26 mouse cellular contexts compared by ENCODE assay signal in genomic region chr3:104732907-104733306, GRCm38 (mm10). TPM values are rescaled to one million over a fixed set of nuclear protein-coding genes. Genes with fewer than 3 reads are reported as not detected.
"Had no signal": no experiment of that assay in that cellular context is flagged by ENCODE, and none has a peak within 500 bp of the region (broad histone marks: within the 10 kb centered on the region; RNA-seq: fewer than 3 reads in every experiment).

No protein-coding gene starts in this region.

- H3K4me2 ChIP-seq: heart, embryonic 12.5 days; hindbrain, embryonic 12.5 days; hindbrain, embryonic 14.5 days; intestine, embryonic 15.5 days; limb, embryonic 12.5 days; liver, embryonic 11.5 days; liver, embryonic 13.5 days; liver, embryonic 15.5 days had no signal

- H3K4me1 ChIP-seq: heart, embryonic 10.5 days; heart, embryonic 12.5 days; hindbrain, embryonic 10.5 days; hindbrain, embryonic 12.5 days; intestine, embryonic 15.5 days; liver, embryonic 13.5 days; liver, embryonic 15.5 days had no signal

- H3K9ac ChIP-seq: heart, embryonic 12.5 days; hindbrain, embryonic 12.5 days; hindbrain, embryonic 14.5 days; intestine, embryonic 15.5 days; limb, embryonic 12.5 days; liver, embryonic 13.5 days; liver, embryonic 15.5 days; liver, postnatal 0 days had no signal

- DNase-seq: gastrocnemius, postnatal 14 days; gastrocnemius, postnatal 36 days; heart, adult 18-20 months; heart, postnatal 10 days; heart, postnatal 4 days; kidney, adult 2 months; kidney, postnatal 10 days; kidney, postnatal 4 days; liver; liver, embryonic 13.5 days; liver, postnatal 0 days had no signal

- H3K27ac ChIP-seq: heart, embryonic 10.5 days; hindbrain, embryonic 10.5 days; hindbrain, embryonic 12.5 days; hindbrain, embryonic 14.5 days; intestine, embryonic 15.5 days; layer of hippocampus, adult 2 months; left cerebral cortex, adult 2 months; limb, embryonic 10.5 days; limb, embryonic 12.5 days; liver, embryonic 13.5 days; liver, embryonic 15.5 days had no signal

- H3K9me3 ChIP-seq: heart, embryonic 10.5 days; heart, embryonic 12.5 days; hindbrain, embryonic 10.5 days; hindbrain, embryonic 12.5 days; intestine, embryonic 15.5 days; limb, embryonic 10.5 days; limb, embryonic 12.5 days; liver, embryonic 13.5 days; liver, embryonic 15.5 days had no signal

- H3K27me3 ChIP-seq: heart, embryonic 12.5 days; hindbrain, embryonic 12.5 days; intestine, embryonic 15.5 days; limb, embryonic 12.5 days; liver, embryonic 13.5 days; liver, embryonic 15.5 days had no signal

- H3K4me3 ChIP-seq: heart, embryonic 10.5 days; heart, embryonic 12.5 days; hindbrain, embryonic 10.5 days; hindbrain, embryonic 12.5 days; intestine, embryonic 15.5 days; layer of hippocampus, adult 2 months; left cerebral cortex, adult 2 months; limb, embryonic 10.5 days; limb, embryonic 12.5 days; liver, embryonic 13.5 days; liver, embryonic 15.5 days had no signal

- ATAC-seq: hindbrain, embryonic 16.5 days; inflammation-experienced regulatory T-cells, adult 6 months; intestine, embryonic 15.5 days; intestine, postnatal 0 days; liver, postnatal 0 days had no signal

- H3K36me3 ChIP-seq: heart, embryonic 10.5 days; heart, embryonic 12.5 days; hindbrain, embryonic 10.5 days; hindbrain, embryonic 12.5 days; intestine, embryonic 15.5 days; limb, embryonic 10.5 days; limb, embryonic 12.5 days; liver, embryonic 13.5 days; liver, embryonic 15.5 days had no signal

RNA-seq across cellular contexts. Expression of gene Fam19a3, which starts 48.7 kb away (rescaled TPM):
- polyA plus RNA-seq: liver, embryonic 11.5 days; liver, embryonic 13.5 days; liver, embryonic 15.5 days; liver, postnatal 0 days had no signal
